Mouse (Mus musculus): Measurements from ENCODE around the gene Ndufv1.
"Not testable (repeated sequence)": the region's sequence is repeated elsewhere in the genome, so short reads cannot be mapped to it uniquely, and the experiment has no call there.

The Ndufv1 gene

DNA sequence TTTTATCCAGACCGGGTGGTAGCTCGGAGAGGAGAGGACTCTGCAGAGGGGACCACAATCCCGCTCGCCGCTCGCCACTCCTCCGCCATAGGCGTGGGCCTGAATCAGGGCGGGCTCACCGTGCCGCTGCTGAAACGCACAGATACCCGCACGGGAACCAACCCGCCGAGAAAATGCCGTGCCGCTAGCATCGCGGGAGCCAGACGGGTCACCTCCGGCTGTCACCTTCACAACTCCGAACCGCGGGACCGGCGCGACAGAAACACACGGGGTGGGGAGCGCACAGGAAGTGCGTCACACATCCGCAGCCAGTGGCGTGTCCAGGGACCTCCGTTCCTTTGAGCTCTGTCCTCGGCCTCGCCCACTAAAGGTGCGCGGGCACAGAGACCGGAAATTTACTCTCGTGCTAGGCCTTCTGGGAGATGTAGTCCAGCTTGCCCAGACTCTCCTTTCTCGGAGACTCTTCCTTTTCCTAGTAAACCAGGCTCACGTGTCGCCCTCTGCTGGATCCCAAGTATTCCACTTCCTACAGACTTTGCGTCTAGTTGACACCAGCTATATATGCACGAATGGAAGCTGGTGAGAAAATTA, at the start of gene Ndufv1:
TSS of gene Ndufv1 (minus strand) at position 375 of the 591 bp plus-strand sequence.
- peak; percentile 88 to 95 for DNase-seq (ENCODE audit: low spot score in 2 of 2)

- no peak for DNase-seq (ENCODE audit: low spot score in 2 of 2)
Measured at GRCm38 (mm10) chr19:4060899-4061465, 48.4 kb upstream of the Ndufv1 start.

- DNase-seq (ENCODE audit: low spot score in 2 of 2), result not testable (repeated sequence)
Measured at GRCm38 (mm10) chr19:4060044-4060898, 47.7 kb upstream of the Ndufv1 start.

DNA sequence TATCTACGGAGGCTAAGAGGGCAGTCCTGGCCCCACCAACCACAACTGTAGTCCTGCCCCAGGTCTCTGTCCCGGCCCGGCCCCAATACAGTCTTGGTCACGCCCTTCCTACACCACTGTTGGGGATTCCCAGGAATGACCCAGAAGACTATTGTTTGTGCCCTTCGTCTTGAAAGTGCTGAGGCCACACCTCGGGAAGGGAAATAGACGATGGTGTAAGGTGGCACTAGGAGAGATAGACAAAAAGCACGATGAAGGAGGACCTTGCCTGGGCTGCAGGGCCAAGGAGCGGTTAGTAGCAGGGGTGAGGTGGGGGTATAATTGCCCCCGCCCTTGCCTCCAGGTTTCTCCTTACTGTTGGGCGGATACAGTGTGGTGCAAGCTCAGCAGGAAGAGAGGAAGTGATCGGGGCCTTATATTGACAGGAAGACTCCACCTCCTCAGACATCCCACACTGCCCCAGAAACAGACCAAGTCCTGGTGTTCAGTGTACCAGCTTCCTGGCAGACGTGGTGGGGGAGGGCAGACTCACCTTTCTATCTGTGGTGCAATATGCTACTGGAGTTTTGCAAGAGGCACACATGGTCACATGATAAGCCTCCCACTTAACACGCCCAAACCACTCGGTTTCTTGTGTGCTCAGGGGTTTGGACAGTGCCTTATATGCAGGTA, 46.6 kb upstream of the Ndufv1 start, which contains the start of gene Gstp3:
TSS of gene Gstp3 (minus strand) at position 501 of the 672 bp plus-strand sequence.
- DNase-seq (ENCODE audit: low spot score in 2 of 2), result peak in 1 of 2 experiments; percentile 61

DNA sequence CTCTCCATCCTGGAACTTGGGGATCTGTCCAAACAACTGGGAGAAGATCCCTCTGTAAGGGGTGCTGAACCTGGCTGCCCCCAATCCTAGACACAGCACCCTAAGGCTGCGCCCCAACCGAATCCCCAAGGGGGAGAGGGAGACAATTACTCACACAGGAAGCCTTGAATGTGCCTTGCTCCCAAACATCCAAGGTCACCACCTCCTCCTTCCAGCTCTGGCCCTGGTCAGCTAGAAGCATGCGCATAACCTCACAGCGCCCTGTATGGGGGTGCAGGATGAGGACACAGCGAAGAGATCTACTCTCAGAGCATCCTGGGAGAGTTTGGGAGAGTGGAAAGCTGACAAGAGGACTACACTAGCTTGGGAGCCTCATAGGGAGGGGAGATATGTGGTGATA, 46.0 kb upstream of the Ndufv1 start:
- DNase-seq (ENCODE audit: low spot score in 2 of 2), result no peak

- DNase-seq (ENCODE audit: low spot score in 2 of 2), result no peak
Measured at GRCm38 (mm10) chr19:4057962-4058361, 45.4 kb upstream of the Ndufv1 start.

GRCm38 (mm10) chr19:4057389-4057788, 44.8 kb upstream of the Ndufv1 start:
- no peak for DNase-seq (ENCODE audit: low spot score in 2 of 2)

GRCm38 (mm10) chr19:4056727-4057126, 44.1 kb upstream of the Ndufv1 start:
- DNase-seq (ENCODE audit: low spot score in 2 of 2), result no peak

DNA sequence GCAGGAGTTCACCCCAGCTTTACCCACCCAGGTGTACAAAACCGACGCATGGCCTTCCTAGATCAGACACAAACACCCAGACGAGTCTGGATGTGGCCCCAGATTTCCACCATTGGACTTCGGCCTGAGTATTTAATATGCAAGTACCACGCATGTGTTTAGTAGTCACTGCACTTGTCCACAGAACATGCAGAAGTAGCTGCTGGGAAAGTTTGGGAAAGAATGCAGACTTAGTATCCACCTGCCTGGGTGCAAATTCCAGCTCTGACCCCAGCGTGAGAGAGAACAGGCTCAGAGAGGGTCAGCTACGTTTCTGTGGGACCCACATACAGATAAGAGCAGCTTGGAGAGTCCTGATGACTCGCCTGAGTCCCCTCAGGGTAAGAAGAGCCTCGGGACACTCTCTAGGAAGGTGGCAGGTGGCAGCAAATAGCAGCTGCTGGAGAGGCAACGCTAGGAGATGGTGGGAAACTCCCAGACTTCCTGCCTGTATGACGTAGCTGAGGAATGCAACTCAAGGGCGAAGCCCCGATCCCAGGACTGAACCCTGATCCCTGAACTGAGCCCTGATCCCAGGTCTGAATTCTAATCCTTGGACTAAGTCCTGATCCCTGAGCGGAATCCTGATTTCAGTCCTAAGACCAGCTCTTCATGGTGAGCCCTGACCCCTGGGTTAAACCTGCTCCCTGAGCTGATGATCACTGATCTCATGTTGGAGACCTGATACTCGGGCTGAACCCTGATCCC, 43.5 kb upstream of the Ndufv1 start:
- DNase-seq (ENCODE audit: low spot score in 2 of 2), result no peak

GRCm38 (mm10) chr19:4055216-4055946, 42.8 kb upstream of the Ndufv1 start:
- no peak for DNase-seq (ENCODE audit: low spot score in 2 of 2)

- DNase-seq (ENCODE audit: low spot score in 2 of 2), result no peak
Measured at GRCm38 (mm10) chr19:4054613-4055012, 42.0 kb upstream of the Ndufv1 start.

- no peak for DNase-seq (ENCODE audit: low spot score in 2 of 2)
Measured at GRCm38 (mm10) chr19:4052516-4053030, 40.0 kb upstream of the Ndufv1 start.

DNA sequence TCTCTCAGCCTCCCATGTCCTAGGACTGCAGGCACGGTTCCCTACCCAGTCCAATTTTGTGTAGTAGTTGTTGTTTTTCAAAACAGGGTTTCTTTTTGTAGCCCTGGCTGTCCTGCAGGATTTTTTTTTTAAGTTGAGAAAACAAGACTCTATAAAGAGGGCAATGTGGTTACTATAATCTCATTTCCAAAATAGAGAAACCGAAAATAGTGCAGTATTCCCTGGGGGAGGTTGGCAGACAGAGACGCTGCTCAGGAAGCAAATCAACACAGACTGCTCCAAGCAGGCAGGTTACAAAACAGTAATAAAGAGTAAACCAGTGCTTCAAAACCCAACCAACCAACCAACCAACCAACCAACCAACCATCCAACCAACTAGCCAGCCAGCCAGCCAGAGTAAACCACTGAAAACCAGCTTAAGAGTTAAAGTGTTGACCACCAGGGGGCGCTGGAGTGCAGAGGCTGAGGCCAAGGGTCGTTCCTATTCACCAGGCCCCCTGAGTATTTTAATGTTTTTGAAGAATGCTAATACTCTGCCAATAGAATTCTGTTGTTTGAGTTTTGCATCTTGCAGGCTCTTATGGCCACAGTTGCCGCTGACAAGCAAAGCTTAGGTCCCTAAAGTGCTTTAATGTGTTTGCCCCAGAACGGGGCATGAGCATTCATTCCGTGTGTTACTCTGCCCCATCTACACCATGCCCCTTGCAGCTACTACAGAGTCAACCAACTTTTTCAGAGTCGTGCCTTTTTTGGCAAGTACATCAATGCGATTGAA, 39.3 kb upstream of the Ndufv1 start:
- DNase-seq (ENCODE audit: low spot score in 2 of 2), result peak; percentile 76 to 90

DNA sequence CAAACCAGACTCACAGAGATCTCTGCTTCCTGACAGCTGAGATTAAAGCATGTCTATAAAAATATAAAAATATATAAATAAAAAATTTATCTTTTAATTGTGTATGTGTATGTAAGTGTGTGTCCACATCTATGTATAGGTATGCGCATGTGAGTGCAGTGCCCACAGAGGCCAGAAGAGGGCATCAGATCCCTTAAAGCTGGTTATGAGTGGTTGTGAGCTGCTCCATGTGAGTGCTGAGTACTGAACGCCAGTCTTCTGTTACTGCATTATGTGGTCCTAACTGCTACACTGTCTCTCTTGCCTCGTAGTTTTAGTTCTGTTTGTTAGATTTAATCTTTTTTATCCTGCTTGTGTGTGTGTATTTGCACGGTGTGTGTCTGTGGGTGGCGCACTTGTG, 38.4 kb upstream of the Ndufv1 start:
- DNase-seq (ENCODE audit: low spot score in 2 of 2), result no peak

- DNase-seq (ENCODE audit: low spot score in 2 of 2), result peak in 1 of 2 experiments; percentile 10
Measured at GRCm38 (mm10) chr19:4049069-4049468, 36.5 kb upstream of the Ndufv1 start.

- peak; percentile 85 to 94 for DNase-seq (ENCODE audit: low spot score in 2 of 2)
Measured at GRCm38 (mm10) chr19:4047859-4048258, 35.3 kb upstream of the Ndufv1 start.

DNA sequence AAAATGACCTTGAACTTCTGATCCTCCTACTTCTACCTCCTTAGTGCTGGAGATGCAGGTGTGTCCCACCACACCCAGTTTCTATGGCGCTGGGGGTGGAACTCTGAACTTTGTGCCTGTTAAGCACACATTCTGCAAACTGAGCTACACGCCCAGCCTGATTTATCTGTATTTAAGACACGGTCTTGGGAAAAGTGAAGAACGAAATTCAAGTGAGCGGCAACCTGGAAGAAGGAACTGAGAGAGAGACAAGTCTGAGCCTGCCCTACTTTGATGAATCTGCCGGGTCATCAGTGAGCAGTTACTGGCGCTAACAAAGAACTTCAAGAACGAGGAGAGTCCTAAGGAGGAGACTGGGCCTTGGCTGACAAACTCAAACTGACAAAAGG, 34.3 kb upstream of the Ndufv1 start:
- DNase-seq (ENCODE audit: low spot score in 2 of 2), result peak in 1 of 2 experiments; percentile 45

DNA sequence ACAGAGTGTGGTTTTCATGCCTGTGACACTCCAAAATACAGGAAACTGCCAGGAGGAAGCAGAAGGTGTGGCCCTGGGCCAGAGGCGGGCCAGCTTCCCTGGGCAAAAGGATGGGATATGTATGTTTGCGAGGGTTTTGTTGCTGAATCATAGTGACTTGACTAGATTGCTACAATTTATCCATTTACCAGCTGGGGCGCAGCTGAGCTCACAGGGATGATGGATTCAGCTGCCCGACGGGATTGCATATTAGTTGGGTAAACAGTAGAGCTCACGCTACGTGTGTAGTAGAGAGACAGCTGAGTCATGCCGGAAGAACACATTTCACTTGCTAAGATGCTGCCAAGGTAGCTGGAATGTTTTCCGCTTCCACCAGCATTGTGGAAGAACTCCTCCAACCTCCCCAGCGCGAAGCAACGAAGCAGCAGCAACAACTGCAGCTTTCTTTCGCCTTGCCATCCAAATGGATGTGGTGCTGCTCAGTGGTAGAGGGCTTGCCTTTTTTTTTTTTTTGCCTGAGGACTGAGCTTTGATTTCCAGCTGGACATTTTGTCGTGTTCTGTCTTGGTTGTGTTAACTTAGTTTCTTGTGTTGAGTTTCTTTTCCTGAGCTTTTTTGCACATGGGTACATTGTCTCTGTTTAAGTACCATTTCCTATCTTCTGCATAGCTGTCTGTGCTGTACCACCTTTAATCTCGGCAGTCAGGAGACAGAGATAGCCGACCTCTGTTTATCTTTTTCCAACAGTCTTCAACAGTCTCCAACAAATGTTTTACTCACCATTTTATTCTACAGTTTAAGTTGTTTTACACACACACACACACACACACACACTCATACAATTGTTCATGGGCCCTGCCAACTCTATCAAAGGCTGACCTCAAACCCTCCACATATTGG, 33.6 kb upstream of the Ndufv1 start, which contains the start of gene Gstp2:
TSS of gene Gstp2 (minus strand) at position 58 of the 900 bp plus-strand sequence.
- peak in 1 of 2 experiments; percentile 74 for DNase-seq (ENCODE audit: low spot score in 2 of 2)

All from spleen, postnatal 10 days (tissue).